Mouse (Mus musculus) liver, adult 2 months (tissue): Measurements from ENCODE around the gene Ino80d.

ENCODE experiments used
- CTCF ChIP-seq: fragments of 200-500 bp; IDR thresholded peaks from 2 replicates; pipeline ENCODE4 v1.5.1; 2011; ENCODE audit warnings: low read depth, low read length, control low read depth
- POLR2A ChIP-seq: fragments of 200-500 bp; IDR thresholded peaks from 2 replicates; pipeline ENCODE4 v1.6.1; 2011; ENCODE audit warnings: low read length, control low read depth; ENCODE audit not compliant: insufficient read depth; ENCODE audit errors: extremely low read depth

- no peak for TF ChIP-seq CTCF
- TF ChIP-seq POLR2A: no peak
These were observed 34.2 kb downstream of the Ino80d start for GRCm38 (mm10) chr1:63080277-63080676.
